Mouse (Mus musculus): ENCODE data around the gene Wdr86. TPM values are rescaled to one million over a fixed set of nuclear protein-coding genes. Genes with fewer than 3 reads are reported as not detected.

Gene Wdr86
- polyA plus RNA-seq, 1 experiment = 6.2 TPM

DNA sequence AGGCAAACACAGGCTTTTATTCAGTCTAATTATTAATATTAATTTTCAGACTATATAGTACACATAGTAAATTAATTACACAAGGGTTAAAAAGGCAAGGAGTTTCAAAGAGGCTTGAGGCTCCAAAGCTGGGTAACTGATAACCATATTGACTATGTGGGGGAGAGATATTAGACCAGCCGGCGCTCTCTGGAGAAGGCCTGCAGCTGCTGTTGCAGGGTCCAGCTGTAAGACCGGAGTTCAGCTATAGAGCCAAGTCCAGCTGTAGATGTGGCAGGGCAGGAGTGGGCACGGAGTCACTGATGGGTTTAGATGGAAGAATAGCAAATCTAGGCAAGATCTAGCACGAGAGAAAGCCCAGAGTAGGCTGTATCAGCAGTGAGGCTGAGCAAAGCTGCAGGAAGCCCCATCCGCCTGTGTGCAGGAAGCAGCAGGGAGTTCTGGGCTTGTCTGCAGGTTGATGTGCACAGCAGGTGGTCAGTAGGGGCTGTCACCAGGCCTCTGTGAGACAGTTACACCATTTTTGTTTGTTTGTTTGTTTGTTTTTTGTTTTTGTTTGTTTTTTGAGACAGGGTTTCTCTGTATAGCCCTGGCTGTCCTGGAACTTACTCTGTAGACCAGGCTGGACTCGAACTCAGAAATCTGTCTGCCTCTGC is 3.4 kb upstream of the Wdr86 start:
- Histone ChIP-seq H3K4me1 (ENCODE audit: control insufficient read depth, insufficient read depth, insufficient read length) (peaks cover 9% of the 10 kb centered on the region), H3K27me3 (ENCODE audit: control insufficient read depth, insufficient read depth, low read length) (peaks cover 14% of the 10 kb centered on the region), H3K27ac (ENCODE audit: insufficient read depth, low read length) (no peak overlapping the region), H3K36me3 (ENCODE audit: control insufficient read depth, insufficient read depth, low read length) (no peaks in the 10 kb centered on the region), H3K4me3 (ENCODE audit: extremely low read depth, insufficient read depth, insufficient read length) (no peak overlapping the region)
- 76% methylated on average over 7 of the region's 7 CpGs for WGBS
- DNase-seq (ENCODE audit: low read depth in 1 of 2, low spot score in 2 of 2) = no peak
- no peak for TF ChIP-seq CTCF (IDR thresholded peaks at IDR 0.05; ENCODE audit: extremely low read depth, insufficient read depth, insufficient read length, insufficient replicate concordance)
- no peak for TF ChIP-seq POLR2A (IDR thresholded peaks at IDR 0.05; ENCODE audit: low read depth, low read length)

DNA sequence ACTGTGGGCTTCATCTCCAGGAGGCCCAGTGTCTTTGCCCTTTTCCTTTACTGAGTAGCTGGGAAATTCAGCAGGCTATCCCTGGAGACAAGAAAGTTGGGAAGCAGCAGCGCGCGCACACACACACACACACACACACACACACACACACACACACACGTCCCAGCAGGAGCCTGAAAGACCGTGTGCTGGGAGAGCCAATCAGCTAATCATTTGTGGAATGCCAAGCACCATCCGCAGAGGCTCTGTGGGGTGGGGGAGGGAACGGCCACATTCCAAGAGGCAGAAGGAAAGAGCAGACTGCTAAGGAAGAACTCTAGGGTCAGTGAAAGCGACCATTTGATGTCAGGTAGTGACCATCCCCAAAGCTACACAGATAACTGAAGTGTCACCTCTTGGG is 2.6 kb upstream of the Wdr86 start:
- 91% methylated on average over 8 of the region's 8 CpGs for WGBS

DNA sequence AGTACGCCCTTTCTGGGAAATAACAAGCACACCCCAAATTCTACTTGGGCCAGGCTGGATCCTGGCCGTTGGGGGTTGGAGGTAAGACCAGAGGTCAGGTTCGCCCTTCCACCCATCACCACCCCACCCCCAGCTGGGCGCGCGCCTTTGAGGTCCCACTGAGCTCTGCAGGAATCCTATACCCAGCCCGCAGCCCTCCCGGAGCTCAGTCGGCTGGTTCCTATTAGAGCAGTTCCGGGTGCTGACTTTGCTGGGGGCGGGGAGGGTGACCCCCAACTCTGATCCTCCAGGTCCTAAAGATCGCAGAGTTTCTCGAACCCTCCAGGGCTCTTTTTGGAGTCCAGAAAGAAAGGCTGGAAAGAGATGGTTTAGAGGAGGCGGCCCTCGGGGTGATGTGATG is 459 bp upstream of the Wdr86 start:
- Histone ChIP-seq H3K36me3 (ENCODE audit: control insufficient read depth, insufficient read depth, low read length) (no peaks in the 10 kb centered on the region), H3K27ac (ENCODE audit: insufficient read depth, low read length) (no peak overlapping the region), H3K4me3 (ENCODE audit: extremely low read depth, insufficient read depth, insufficient read length) (peak overlapping the region; percentile 46; the same call in 1 of the 2 replicates), H3K4me1 (ENCODE audit: control insufficient read depth, insufficient read depth, insufficient read length) (peaks cover 8% of the 10 kb centered on the region; the same call in 1 of the 2 replicates), H3K27me3 (ENCODE audit: control insufficient read depth, insufficient read depth, low read length) (peaks cover 14% of the 10 kb centered on the region)
- TF ChIP-seq CTCF (IDR thresholded peaks at IDR 0.05; ENCODE audit: extremely low read depth, insufficient read depth, insufficient read length, insufficient replicate concordance) (no peak), POLR2A (IDR thresholded peaks at IDR 0.05; ENCODE audit: low read depth, low read length) (no peak)
- WGBS = 18% methylated on average over 15 of the region's 15 CpGs
- DNase-seq (ENCODE audit: low read depth in 1 of 2, low spot score in 2 of 2) = no peak

More for the DNA sequence above, 2.6 kb upstream of the Wdr86 start:
- Histone ChIP-seq H3K4me3 (ENCODE audit: extremely low read depth, insufficient read depth, insufficient read length) (no peak overlapping the region), H3K36me3 (ENCODE audit: control insufficient read depth, insufficient read depth, low read length) (no peaks in the 10 kb centered on the region), H3K27me3 (ENCODE audit: control insufficient read depth, insufficient read depth, low read length) (peaks cover 14% of the 10 kb centered on the region), H3K27ac (ENCODE audit: insufficient read depth, low read length) (no peak overlapping the region), H3K4me1 (ENCODE audit: control insufficient read depth, insufficient read depth, insufficient read length) (peaks cover 8% of the 10 kb centered on the region; the same call in 1 of the 2 replicates)
- TF ChIP-seq CTCF (IDR thresholded peaks at IDR 0.05; ENCODE audit: extremely low read depth, insufficient read depth, insufficient read length, insufficient replicate concordance) = no peak
- no peak for TF ChIP-seq POLR2A (IDR thresholded peaks at IDR 0.05; ENCODE audit: low read depth, low read length)
- no peak for DNase-seq (ENCODE audit: low read depth in 1 of 2, low spot score in 2 of 2)

DNA sequence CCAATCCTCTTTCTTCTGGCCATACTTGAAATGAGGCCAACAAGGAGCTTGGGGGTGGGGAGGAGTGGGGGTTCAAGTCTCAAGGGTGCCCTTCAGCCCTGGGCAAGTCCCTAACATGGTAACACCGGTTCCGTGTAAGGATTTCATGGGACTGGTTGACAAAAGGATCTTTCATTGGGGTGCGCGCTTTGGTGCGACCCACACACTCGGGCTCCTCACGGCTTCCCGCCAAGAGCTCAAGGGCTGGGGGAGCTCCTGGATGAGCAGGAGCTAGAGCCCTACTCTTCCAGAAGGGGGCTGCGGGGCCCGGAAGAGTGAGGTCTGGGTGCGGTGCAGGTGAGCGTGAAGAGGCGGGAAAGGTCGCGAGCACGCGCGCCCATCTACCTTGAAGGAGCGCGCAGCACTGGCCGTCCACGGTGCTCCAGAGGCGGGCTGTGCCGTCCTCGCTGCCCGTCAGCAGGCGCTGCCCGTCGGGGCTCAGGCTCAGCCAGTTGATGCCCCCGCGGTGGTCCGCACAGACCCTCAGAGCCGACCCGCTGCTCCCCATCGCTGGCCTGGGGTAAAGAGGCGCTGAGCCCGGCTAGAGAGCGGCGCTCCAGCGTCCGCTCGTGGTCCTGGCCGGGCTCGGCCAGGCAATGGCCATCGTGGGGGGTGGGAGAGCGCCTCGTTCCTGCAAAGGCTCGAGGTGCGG is 585 bp downstream of the Wdr86 start:
- H3K36me3 ChIP-seq (ENCODE audit: control insufficient read depth, insufficient read depth, low read length) = no peaks in the 10 kb centered on the region
- 5% methylated on average over 49 of the region's 49 CpGs for WGBS
- H3K27ac ChIP-seq (ENCODE audit: insufficient read depth, low read length) = peak overlapping the region; percentile 13; the same call in 1 of the 2 replicates
- H3K4me1 ChIP-seq (ENCODE audit: control insufficient read depth, insufficient read depth, insufficient read length) = peaks cover 8% of the 10 kb centered on the region; the same call in 1 of the 2 replicates
- peak overlapping the region; percentile 46 for H3K4me3 ChIP-seq (ENCODE audit: extremely low read depth, insufficient read depth, insufficient read length)
- TF ChIP-seq POLR2A (IDR thresholded peaks at IDR 0.05; ENCODE audit: low read depth, low read length) (no peak), CTCF (IDR thresholded peaks at IDR 0.05; ENCODE audit: extremely low read depth, insufficient read depth, insufficient read length, insufficient replicate concordance) (no peak)
- no peak for DNase-seq (ENCODE audit: low read depth in 1 of 2, low spot score in 2 of 2)
- peaks cover 14% of the 10 kb centered on the region for H3K27me3 ChIP-seq (ENCODE audit: control insufficient read depth, insufficient read depth, low read length)

DNA sequence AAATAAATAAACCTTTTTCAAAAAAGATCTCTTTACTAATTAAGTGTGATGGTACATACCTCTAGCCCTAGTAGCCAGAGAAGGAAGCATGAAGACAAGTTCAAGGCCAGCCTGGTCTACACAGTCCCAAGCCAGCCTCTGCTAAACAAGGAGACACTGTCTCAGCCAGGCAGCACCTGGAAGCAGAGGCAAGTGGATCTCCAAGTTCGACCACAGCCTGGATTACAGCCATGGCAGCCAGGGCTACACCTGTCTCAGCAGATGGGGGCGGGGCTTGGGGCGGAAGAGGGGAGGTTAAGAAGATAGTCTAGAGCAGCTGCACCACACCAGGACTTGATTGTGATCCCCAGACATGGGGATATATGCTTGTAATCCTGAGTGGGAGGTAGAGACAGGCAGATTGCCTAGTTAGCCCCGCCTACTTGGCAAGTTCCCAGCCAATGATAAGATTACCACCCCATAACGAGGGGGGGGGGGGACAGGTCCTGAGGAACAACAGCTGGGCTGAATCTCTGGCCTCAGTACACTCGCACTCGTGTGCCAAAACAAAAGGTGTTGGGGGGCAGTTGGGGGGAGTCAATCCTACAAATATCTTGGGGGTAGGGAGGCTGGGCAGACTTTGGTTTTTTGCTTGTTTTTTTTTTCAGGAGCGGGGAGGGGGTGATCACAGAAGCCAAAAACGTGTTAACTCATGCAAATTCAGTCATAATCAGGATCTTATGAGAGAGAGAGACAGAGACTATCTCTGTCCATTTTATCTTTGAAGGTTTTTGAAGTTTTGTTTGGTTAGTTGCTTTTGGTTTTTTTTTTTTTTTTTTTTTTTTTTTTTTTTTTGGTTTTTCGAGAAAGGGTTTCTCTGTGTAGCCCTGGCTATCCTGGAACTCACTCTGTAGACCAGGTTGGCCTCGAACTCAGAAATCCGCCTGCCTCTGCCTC is 3.4 kb downstream of the Wdr86 start:
- Histone ChIP-seq H3K4me3 (ENCODE audit: extremely low read depth, insufficient read depth, insufficient read length) (no peak overlapping the region), H3K36me3 (ENCODE audit: control insufficient read depth, insufficient read depth, low read length) (no peaks in the 10 kb centered on the region), H3K4me1 (ENCODE audit: control insufficient read depth, insufficient read depth, insufficient read length) (peaks cover 8% of the 10 kb centered on the region; the same call in 1 of the 2 replicates), H3K27ac (ENCODE audit: insufficient read depth, low read length) (no peak overlapping the region), H3K27me3 (ENCODE audit: control insufficient read depth, insufficient read depth, low read length) (peaks cover 14% of the 10 kb centered on the region)
- no peak for DNase-seq (ENCODE audit: low read depth in 1 of 2, low spot score in 2 of 2)
- TF ChIP-seq CTCF (IDR thresholded peaks at IDR 0.05; ENCODE audit: extremely low read depth, insufficient read depth, insufficient read length, insufficient replicate concordance) (no peak), POLR2A (IDR thresholded peaks at IDR 0.05; ENCODE audit: low read depth, low read length) (no peak)
- WGBS = 69% methylated on average over 12 of the region's 12 CpGs

DNA sequence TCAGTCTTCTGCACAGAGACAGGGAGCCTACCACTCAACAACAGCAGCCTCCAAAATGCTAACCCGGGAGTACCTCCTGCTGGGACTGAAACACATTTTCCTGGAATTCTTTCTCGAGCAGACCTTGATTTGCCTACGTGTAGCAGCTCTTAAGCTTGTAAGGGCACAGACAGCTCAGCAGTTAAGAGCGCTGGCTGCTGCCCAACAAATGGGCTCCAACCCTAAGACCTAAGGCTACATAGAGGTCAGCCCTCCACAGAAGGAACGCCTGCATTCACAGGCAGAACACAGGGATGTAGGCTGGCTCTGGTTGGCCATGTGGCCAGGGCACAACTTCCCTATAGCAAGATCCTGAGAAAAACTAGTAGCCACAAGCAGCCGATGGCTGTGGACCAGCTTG is 4.6 kb downstream of the Wdr86 start:
- no peak for DNase-seq (ENCODE audit: low read depth in 1 of 2, low spot score in 2 of 2)
- WGBS = 91% methylated on average over 6 of the region's 6 CpGs

More for the DNA sequence above, 4.6 kb downstream of the Wdr86 start:
- H3K36me3 ChIP-seq (ENCODE audit: control insufficient read depth, insufficient read depth, low read length) = no peaks in the 10 kb centered on the region
- H3K27me3 ChIP-seq (ENCODE audit: control insufficient read depth, insufficient read depth, low read length) = peaks cover 11% of the 10 kb centered on the region
- H3K4me3 ChIP-seq (ENCODE audit: extremely low read depth, insufficient read depth, insufficient read length) = no peak overlapping the region
- H3K27ac ChIP-seq (ENCODE audit: insufficient read depth, low read length) = no peak overlapping the region
- no peak for TF ChIP-seq POLR2A (IDR thresholded peaks at IDR 0.05; ENCODE audit: low read depth, low read length)
- no peak for TF ChIP-seq CTCF (IDR thresholded peaks at IDR 0.05; ENCODE audit: extremely low read depth, insufficient read depth, insufficient read length, insufficient replicate concordance)
- H3K4me1 ChIP-seq (ENCODE audit: control insufficient read depth, insufficient read depth, insufficient read length) = peaks cover 7% of the 10 kb centered on the region; the same call in 1 of the 2 replicates

Data from spleen, adult 2 months (tissue).